Mouse (Mus musculus): ENCODE results near the gene D830030K20Rik.
"Not testable (repeated sequence)": the region's sequence is repeated elsewhere in the genome, so short reads cannot be mapped to it uniquely, and the experiment has no call there.

Gene D830030K20Rik

GRCm38 (mm10) chr14:3208272-3209152, at the start of gene D830030K20Rik:
D830030K20Rik (plus strand) TSS chr14:3208488.
- DNase-seq (ENCODE audit: extremely low read depth, low read depth, low spot score), result not testable (repeated sequence)

- not testable (repeated sequence) for DNase-seq (ENCODE audit: extremely low read depth, low read depth, low spot score)
These were observed 20.3 kb upstream of the D830030K20Rik start, which contains the start of gene Gm5795 for GRCm38 (mm10) chr14:3187955-3188354. Gm5795 (plus strand) TSS chr14:3188255.

GRCm38 (mm10) chr14:3209367-3209766, 1.1 kb downstream of the D830030K20Rik start:
- not testable (repeated sequence) for DNase-seq (ENCODE audit: extremely low read depth, low read depth, low spot score)

- DNase-seq (ENCODE audit: extremely low read depth, low read depth, low spot score), result not testable (repeated sequence)
These were observed 54.2 kb downstream of the D830030K20Rik start for GRCm38 (mm10) chr14:3262531-3262930.
